Mouse (Mus musculus) erythroblast, adult 5-6 weeks (primary cell): ENCODE data around the gene Elmo2. TPM values are rescaled to one million over a fixed set of nuclear protein-coding genes. Genes with fewer than 3 reads are reported as not detected.

ENCODE experiments used
- ATAC-seq: replicated peaks from 2 replicates; pipeline ENCODE4 v1.8.0; 2016; ENCODE audit warnings: moderate number of reproducible peaks, mild to moderate bottlenecking, moderate TSS enrichment, inconsistent platforms; ENCODE audit not compliant: poor library complexity, low FRiP score, severe bottlenecking
- total RNA-seq, 2 experiments: library from RNA; stranded (forward) in 1 of 2; stranded (reverse) in 1 of 2; fragments of 150-400 nt in 1 of 2; fragments of 200-764, 138-1000 nt in 1 of 2; gene quantifications; 2 replicates each; pipeline versions ENCODE4 v1.2.3 to v1.2.4; 2015 to 2017; ENCODE audit warnings: low replicate concordance in 2 of 2

The Elmo2 gene
- total RNA-seq, 2 experiments from 2014 or later, result 9.4 to 15.8 TPM

- no peak for ATAC-seq
Measured at GRCm38 (mm10) chr2:165301409-165301808, 24.9 kb downstream of the Elmo2 start.

GRCm38 (mm10) chr2:165300885-165301284, 25.4 kb downstream of the Elmo2 start:
- no peak for ATAC-seq

- no peak for ATAC-seq
Measured at GRCm38 (mm10) chr2:165300424-165300823, 25.9 kb downstream of the Elmo2 start.

- no peak for ATAC-seq
Measured at GRCm38 (mm10) chr2:165297429-165297828, 28.9 kb downstream of the Elmo2 start.

GRCm38 (mm10) chr2:165296571-165296970, 29.7 kb downstream of the Elmo2 start:
- ATAC-seq, result no peak

- no peak for ATAC-seq
Measured at GRCm38 (mm10) chr2:165288315-165289031, 37.8 kb downstream of the Elmo2 start.

GRCm38 (mm10) chr2:165287202-165287984, 38.9 kb downstream of the Elmo2 start, which contains the start of gene Slc35c2:
Slc35c2 (minus strand) TSS chr2:165287869.
- ATAC-seq, result peak; percentile 87

- ATAC-seq, result no peak
Measured at GRCm38 (mm10) chr2:165286361-165287201, 39.7 kb downstream of the Elmo2 start.

GRCm38 (mm10) chr2:165285621-165286020, 40.7 kb downstream of the Elmo2 start:
- ATAC-seq, result no peak

- ATAC-seq, result no peak
Measured at GRCm38 (mm10) chr2:165285034-165285433, 41.2 kb downstream of the Elmo2 start.

GRCm38 (mm10) chr2:165284377-165284776, 41.9 kb downstream of the Elmo2 start:
- no peak for ATAC-seq

GRCm38 (mm10) chr2:165283644-165284043, 42.6 kb downstream of the Elmo2 start:
- ATAC-seq, result no peak

GRCm38 (mm10) chr2:165281779-165282311, 44.4 kb downstream of the Elmo2 start:
- no peak for ATAC-seq

GRCm38 (mm10) chr2:165279351-165279750, 46.9 kb downstream of the Elmo2 start:
- ATAC-seq, result no peak

- ATAC-seq, result no peak
Measured at GRCm38 (mm10) chr2:165277188-165277740, 49.0 kb downstream of the Elmo2 start.

GRCm38 (mm10) chr2:165275824-165276223, 50.5 kb downstream of the Elmo2 start:
- ATAC-seq, result no peak

- no peak for ATAC-seq
Measured at GRCm38 (mm10) chr2:165275124-165275640, 51.1 kb downstream of the Elmo2 start.

- no peak for ATAC-seq
Measured at GRCm38 (mm10) chr2:165273589-165273988, 52.7 kb downstream of the Elmo2 start.

- no peak for ATAC-seq
Measured at GRCm38 (mm10) chr2:165271326-165271725, 55.0 kb downstream of the Elmo2 start.
